Mouse (Mus musculus) cerebral cortex, adult 2 months (tissue): ENCODE results near the gene Lmo7.

Experiments used
- WGBS: fragments of 180-500 bp; shearing (Covaris S2); methylation state at CpG from one replicate; pipeline ENCODE4 v1.1.7; 2018; 5-methylcytosine and 5-hydroxymethylcytosine counted together

The Lmo7 gene

GRCm38 (mm10) chr14:101729237-101729971, at the start of gene Lmo7, which contains the start of gene Gm9922:
TSS of gene Lmo7 (plus strand) at chr14:101729957.
TSS of gene Gm9922 (minus strand) at chr14:101729814.
- 1% methylated on average over 51 of the region's 51 CpGs for WGBS

- 92% methylated on average over 6 of the region's 6 CpGs for WGBS
Observed at GRCm38 (mm10) chr14:101687696-101688095, 42.1 kb upstream of the Lmo7 start.

- WGBS: 90% methylated on average over 2 of the region's 2 CpGs
Observed at GRCm38 (mm10) chr14:101688406-101688805, 41.4 kb upstream of the Lmo7 start.

GRCm38 (mm10) chr14:101704479-101704878, 25.3 kb upstream of the Lmo7 start:
- WGBS: 79% methylated on average over 4 of the region's 4 CpGs

GRCm38 (mm10) chr14:101707088-101707487, 22.7 kb upstream of the Lmo7 start:
- 87% methylated on average over 5 of the region's 5 CpGs for WGBS

GRCm38 (mm10) chr14:101714414-101714813, 15.3 kb upstream of the Lmo7 start:
- 82% methylated on average over 2 of the region's 2 CpGs for WGBS

GRCm38 (mm10) chr14:101729972-101730692, 375 bp downstream of the Lmo7 start:
- 3% methylated on average over 28 of the region's 28 CpGs for WGBS

- WGBS: 52% methylated on average over 10 of the region's 10 CpGs
Observed at GRCm38 (mm10) chr14:101733542-101734303, 4.0 kb downstream of the Lmo7 start.

- 80% methylated on average over 4 of the region's 4 CpGs for WGBS
Observed at GRCm38 (mm10) chr14:101737501-101737900, 7.7 kb downstream of the Lmo7 start.

GRCm38 (mm10) chr14:101746635-101747034, 16.9 kb downstream of the Lmo7 start:
- 82% methylated on average over 3 of the region's 3 CpGs for WGBS

- WGBS: 97% methylated on average over 11 of the region's 11 CpGs
Observed at GRCm38 (mm10) chr14:101747811-101748210, 18.1 kb downstream of the Lmo7 start.

GRCm38 (mm10) chr14:101748436-101748835, 18.7 kb downstream of the Lmo7 start:
- 91% methylated on average over 7 of the region's 7 CpGs for WGBS

GRCm38 (mm10) chr14:101750910-101751309, 21.2 kb downstream of the Lmo7 start:
- WGBS: 88% methylated on average over 4 of the region's 4 CpGs

- WGBS: 58% methylated on average over 4 of the region's 4 CpGs
Observed at GRCm38 (mm10) chr14:101755425-101755824, 25.7 kb downstream of the Lmo7 start.

GRCm38 (mm10) chr14:101762267-101762666, 32.5 kb downstream of the Lmo7 start:
- 36% methylated on average over 1 of the region's 1 CpGs for WGBS

GRCm38 (mm10) chr14:101763762-101764295, 34.1 kb downstream of the Lmo7 start:
- 54% methylated on average over 3 of the region's 3 CpGs for WGBS

- 82% methylated on average over 5 of the region's 5 CpGs for WGBS
Observed at GRCm38 (mm10) chr14:101771336-101771735, 41.6 kb downstream of the Lmo7 start.

GRCm38 (mm10) chr14:101771756-101772155, 42.0 kb downstream of the Lmo7 start:
- WGBS: 91% methylated on average over 6 of the region's 6 CpGs

GRCm38 (mm10) chr14:101774631-101775030, 44.9 kb downstream of the Lmo7 start:
- 56% methylated on average over 4 of the region's 4 CpGs for WGBS

- WGBS: 56% methylated on average over 4 of the region's 4 CpGs
Observed at GRCm38 (mm10) chr14:101776296-101777128, 46.8 kb downstream of the Lmo7 start.

GRCm38 (mm10) chr14:101777129-101777493, 47.4 kb downstream of the Lmo7 start:
- WGBS: 79% methylated on average over 3 of the region's 3 CpGs
